Mouse (Mus musculus) hindbrain, embryonic 15.5 days (tissue): ENCODE results near the gene Prrc2a. TPM values are rescaled to one million over a fixed set of nuclear protein-coding genes. Genes with fewer than 3 reads are reported as not detected.
A peak's percentile ranks its signal among the peaks of the same experiment; 100 is the strongest.

Experiments used
- ATAC-seq: fragments of 200-750 bp; cut with Nextera tagmentation; 2 replicates; pipeline ENCODE4 v1.8.0; 2017; ENCODE audit warnings: low read depth, moderate number of reproducible peaks, moderate TSS enrichment; ENCODE audit not compliant: low FRiP score
- H3K27ac ChIP-seq: fragments of 300-500 bp; sonication (generic); replicated peaks from 2 replicates; pipeline ENCODE4 v1.5.1; 2015; ENCODE audit warnings: mild to moderate bottlenecking, inconsistent platforms
- H3K27me3 ChIP-seq: fragments of 300-500 bp; sonication (generic); 2 replicates; pipeline ENCODE4 v1.6.1; 2015; ENCODE audit warnings: control low read depth, inconsistent platforms
- H3K36me3 ChIP-seq: fragments of 300-500 bp; sonication (generic); 2 replicates; pipeline ENCODE4 v1.6.1; 2015; ENCODE audit warnings: control low read depth, inconsistent platforms
- H3K4me1 ChIP-seq: fragments of 300-500 bp; sonication (generic); replicated peaks from 2 replicates; pipeline ENCODE4 v1.6.1; 2015; ENCODE audit warnings: control low read depth, inconsistent platforms
- H3K4me2 ChIP-seq: fragments of 300-500 bp; sonication (generic); 2 replicates; pipeline ENCODE4 v1.6.1; 2015; ENCODE audit warnings: moderate library complexity, mild to moderate bottlenecking, inconsistent platforms
- H3K4me3 ChIP-seq: fragments of 300-500 bp; sonication (generic); 2 replicates; pipeline ENCODE4 v1.5.1; 2015; ENCODE audit warnings: mild to moderate bottlenecking, inconsistent platforms
- H3K9ac ChIP-seq: fragments of 300-500 bp; sonication (generic); 2 replicates; pipeline ENCODE4 v1.6.1; 2015; ENCODE audit warnings: inconsistent platforms
- H3K9me3 ChIP-seq: fragments of 300-500 bp; sonication (generic); 2 replicates; pipeline ENCODE4 v1.6.1; 2016; ENCODE audit warnings: control low read depth, inconsistent platforms
- WGBS: fragments of 180-500 bp; shearing (Covaris S2); methylation state at CpG from one replicate; pipeline ENCODE4 v1.1.7; 2015; 5-methylcytosine and 5-hydroxymethylcytosine counted together
- polyA plus RNA-seq: library from polyadenylated mRNA; unstranded; fragments of >200 nt; fragmentation: Nextera tagmentation; extraction: Ambion mirVana; gene quantifications from 2 replicates; pipeline ENCODE4 v1.2.1, GENCODE M21; 2015

Prrc2a gene
- polyA plus RNA-seq, 1 experiment from 2014 or later = 175 TPM

DNA sequence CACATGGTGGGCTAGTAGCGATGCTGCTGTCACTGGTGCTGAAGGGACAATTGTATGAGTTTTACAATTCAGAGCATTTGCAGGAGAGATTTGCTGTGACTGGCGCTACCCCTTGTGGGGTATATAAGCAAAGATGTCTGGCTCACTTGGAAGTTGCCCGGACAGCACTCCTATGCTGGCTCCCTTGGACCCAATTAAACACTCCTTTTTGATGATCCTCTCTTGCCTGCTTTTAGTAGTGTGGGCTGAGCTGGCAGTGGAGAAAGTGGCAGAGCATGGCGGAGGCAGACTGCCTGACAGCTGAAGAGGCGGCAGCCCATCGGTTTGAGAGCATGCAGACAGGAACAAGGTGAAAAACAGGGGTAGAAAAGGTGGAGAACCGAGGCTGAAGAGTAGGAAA is 3.1 kb upstream of the Prrc2a start:
- Histone ChIP-seq H3K9me3 (no peaks in the 10 kb centered on the region), H3K4me3 (no peak overlapping the region), H3K27ac (no peak overlapping the region), H3K4me1 (peaks cover 22% of the 10 kb centered on the region), H3K9ac (no peak overlapping the region), H3K36me3 (no peaks in the 10 kb centered on the region), H3K27me3 (no peaks in the 10 kb centered on the region), H3K4me2 (no peak overlapping the region)
- no peak for ATAC-seq
- WGBS = 87% methylated on average over 7 of the region's 7 CpGs

DNA sequence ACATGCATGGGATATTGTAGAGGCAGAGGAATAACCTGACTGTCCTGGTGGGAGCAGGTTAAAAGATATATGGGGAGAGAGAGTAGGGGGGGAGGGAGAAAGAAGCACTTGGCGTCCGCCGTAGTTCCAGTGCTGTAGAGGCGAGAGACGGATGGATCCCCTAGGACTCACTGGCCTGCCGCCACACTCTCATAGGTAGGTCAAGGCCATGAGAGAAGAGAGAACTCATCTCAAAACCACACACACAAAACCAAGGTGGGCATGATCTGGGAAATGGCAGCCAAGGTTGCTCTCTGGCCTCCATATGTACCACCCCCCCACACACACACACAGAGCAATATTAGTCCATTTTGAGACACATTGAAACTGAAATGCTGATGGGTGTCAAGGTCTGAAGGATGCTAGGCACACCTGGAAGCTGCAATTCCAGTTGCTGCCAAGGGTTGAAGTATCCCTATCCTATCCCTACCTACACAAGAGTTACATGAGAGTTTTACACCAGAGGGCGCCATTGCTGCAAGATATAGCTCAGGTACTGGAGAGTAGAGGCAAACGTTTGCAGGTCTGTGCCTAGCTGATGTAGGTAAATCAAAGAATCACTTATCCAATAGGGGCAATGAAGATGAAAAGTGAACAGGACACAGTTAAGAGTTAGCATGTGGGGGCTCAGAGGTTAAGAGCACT is 1.8 kb upstream of the Prrc2a start:
- Histone ChIP-seq H3K9ac (peak overlapping the region; percentile 44; the same call in 1 of the 2 replicates), H3K9me3 (no peaks in the 10 kb centered on the region), H3K27ac (peak overlapping the region; percentile 99), H3K4me3 (peak overlapping the region; percentile 96; the same call in 1 of the 2 replicates), H3K4me1 (peaks cover 35% of the 10 kb centered on the region), H3K36me3 (peaks cover 7% of the 10 kb centered on the region), H3K4me2 (peak overlapping the region; percentile 95), H3K27me3 (no peaks in the 10 kb centered on the region)
- WGBS = 58% methylated on average over 8 of the region's 8 CpGs
- ATAC-seq = no peak

DNA sequence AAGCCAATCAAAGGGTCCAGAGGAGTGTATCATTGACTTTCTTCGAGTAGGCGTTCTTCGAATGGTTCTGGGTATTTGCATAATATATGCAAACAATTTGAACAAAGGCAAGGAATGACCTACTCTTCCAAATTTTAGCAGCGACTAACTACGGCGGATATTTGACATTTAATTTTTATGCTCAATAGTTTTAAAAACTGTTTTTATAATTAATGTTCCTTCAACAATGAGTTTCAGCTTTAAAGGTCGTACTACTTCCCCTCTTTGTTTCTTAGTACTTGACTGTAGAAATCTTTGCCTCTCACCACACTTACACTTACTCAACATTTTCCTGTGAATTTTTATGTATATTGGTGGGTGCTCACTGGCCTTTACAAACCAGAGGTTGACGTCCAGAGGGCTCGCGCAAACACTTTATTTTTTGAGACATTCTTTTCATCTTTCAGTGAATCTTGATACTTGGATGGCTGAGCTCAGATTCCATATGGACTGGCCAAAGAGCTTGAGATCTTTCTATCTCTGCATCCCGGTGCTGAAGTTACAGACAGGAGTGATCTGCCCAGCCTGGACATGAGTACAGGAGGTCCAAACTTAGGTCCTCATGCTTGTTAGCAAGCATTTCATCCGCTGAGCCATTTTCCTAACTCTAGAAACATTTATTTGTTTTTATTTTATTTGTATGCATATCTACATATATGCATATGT is 906 bp upstream of the Prrc2a start:
- 24% methylated on average over 12 of the region's 12 CpGs for WGBS

DNA sequence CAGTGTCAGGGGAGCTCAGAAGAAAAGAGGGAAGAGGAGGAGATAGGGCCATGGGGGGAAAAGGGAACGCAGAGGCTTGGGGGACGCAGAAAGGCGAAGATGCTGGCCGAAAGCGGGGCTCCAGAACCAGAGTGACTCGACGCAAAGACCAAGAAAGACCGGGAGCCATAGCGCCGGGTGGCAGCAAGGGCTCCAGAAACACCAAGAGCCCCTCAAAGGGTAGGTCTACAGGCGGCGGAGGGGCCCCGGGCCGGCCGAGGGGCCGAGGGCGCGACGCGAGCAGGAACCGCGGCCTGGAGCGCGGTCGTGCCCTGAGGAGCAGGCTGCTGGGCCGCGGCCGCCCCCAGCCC is 504 bp downstream of the Prrc2a start:
- peak overlapping the region; percentile 95 for H3K4me2 ChIP-seq
- peak overlapping the region; percentile 96 for H3K4me3 ChIP-seq
- no peak for ATAC-seq
- H3K4me1 ChIP-seq = peaks cover 39% of the 10 kb centered on the region
- no peaks in the 10 kb centered on the region for H3K27me3 ChIP-seq
- H3K9me3 ChIP-seq = no peaks in the 10 kb centered on the region
- peaks cover 30% of the 10 kb centered on the region for H3K36me3 ChIP-seq
- under 1% methylated on average over 24 of the region's 28 CpGs for WGBS
- peak overlapping the region; percentile 100 for H3K9ac ChIP-seq
- H3K27ac ChIP-seq = peak overlapping the region; percentile 99

More for the DNA sequence above, 906 bp upstream of the Prrc2a start:
- no peaks in the 10 kb centered on the region for H3K27me3 ChIP-seq
- no peaks in the 10 kb centered on the region for H3K9me3 ChIP-seq
- H3K27ac ChIP-seq = peak overlapping the region; percentile 99
- ATAC-seq = no peak
- peaks cover 16% of the 10 kb centered on the region for H3K36me3 ChIP-seq
- peaks cover 39% of the 10 kb centered on the region for H3K4me1 ChIP-seq
- H3K9ac ChIP-seq = peak overlapping the region; percentile 44
- H3K4me2 ChIP-seq = peak overlapping the region; percentile 95
- peak overlapping the region; percentile 96 for H3K4me3 ChIP-seq

DNA sequence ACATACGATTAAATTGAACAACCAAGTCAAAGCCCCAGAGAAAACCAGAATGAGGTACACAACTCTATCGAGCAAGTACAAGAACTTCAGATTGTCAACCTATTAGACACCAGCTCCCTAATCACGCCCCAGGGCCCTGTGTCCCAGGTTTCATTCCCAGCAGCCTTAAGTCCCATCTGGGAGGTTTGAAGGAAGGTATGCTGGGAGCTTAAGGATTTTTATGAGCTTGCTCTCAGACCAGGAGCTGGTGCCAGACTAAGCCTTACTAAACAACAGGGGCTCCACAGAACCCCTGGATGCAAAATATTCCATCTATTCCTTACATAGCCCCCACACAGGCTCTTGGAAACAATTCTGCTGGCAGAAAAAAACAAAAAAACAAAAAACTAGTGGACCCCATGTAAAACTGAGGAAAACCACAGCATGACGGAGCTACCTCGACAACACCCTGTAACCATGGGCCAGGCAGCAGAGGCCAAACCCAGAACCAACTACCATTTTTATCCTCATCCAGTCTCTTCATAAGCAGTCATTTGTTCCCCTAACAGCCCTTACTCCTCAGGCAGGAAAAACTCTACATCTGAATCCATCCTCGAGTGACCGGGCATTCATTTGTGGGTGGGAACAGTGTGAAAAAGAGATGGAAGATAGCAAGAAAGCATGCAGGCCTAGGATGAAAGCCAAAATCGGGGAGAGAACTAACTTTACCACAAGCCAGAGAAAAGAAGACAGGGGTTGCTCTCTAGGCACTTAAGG is 1.2 kb downstream of the Prrc2a start:
- Histone ChIP-seq H3K27ac (peak overlapping the region; percentile 99), H3K36me3 (peaks cover 37% of the 10 kb centered on the region), H3K9ac (peak overlapping the region; percentile 100), H3K4me2 (peak overlapping the region; percentile 95), H3K4me3 (peak overlapping the region; percentile 96), H3K4me1 (peaks cover 39% of the 10 kb centered on the region), H3K27me3 (no peaks in the 10 kb centered on the region), H3K9me3 (no peaks in the 10 kb centered on the region)
- 8% methylated on average over 8 of the region's 8 CpGs for WGBS
- no peak for ATAC-seq

DNA sequence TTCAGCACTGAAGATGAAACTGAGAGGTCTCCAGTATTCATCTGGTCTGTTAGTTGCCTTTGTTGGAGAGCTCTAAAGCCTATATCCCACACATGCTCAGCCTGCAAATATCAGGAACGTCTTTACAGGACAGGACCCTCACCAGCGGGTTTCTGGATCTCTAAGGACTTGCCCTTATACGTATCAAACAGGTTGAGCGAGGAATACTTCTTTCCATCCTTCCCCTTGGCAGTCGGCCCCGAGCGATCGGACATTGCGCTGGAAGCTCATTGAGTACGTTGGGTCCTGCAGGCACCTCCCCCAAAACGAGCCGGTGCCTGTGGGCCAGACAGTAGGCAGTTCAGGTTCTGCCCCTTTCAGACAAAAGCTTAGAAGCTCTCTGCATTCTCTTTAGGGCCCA is 2.0 kb downstream of the Prrc2a start:
- 38% methylated on average over 12 of the region's 12 CpGs for WGBS
- H3K9me3 ChIP-seq = no peaks in the 10 kb centered on the region
- peak overlapping the region; percentile 96 for H3K4me3 ChIP-seq
- H3K27me3 ChIP-seq = no peaks in the 10 kb centered on the region
- H3K4me2 ChIP-seq = peak overlapping the region; percentile 95
- peaks cover 39% of the 10 kb centered on the region for H3K4me1 ChIP-seq
- ATAC-seq = no peak
- H3K36me3 ChIP-seq = peaks cover 44% of the 10 kb centered on the region
- peak overlapping the region; percentile 100 for H3K9ac ChIP-seq
- H3K27ac ChIP-seq = no peak overlapping the region; the same call in 1 of the 2 replicates

DNA sequence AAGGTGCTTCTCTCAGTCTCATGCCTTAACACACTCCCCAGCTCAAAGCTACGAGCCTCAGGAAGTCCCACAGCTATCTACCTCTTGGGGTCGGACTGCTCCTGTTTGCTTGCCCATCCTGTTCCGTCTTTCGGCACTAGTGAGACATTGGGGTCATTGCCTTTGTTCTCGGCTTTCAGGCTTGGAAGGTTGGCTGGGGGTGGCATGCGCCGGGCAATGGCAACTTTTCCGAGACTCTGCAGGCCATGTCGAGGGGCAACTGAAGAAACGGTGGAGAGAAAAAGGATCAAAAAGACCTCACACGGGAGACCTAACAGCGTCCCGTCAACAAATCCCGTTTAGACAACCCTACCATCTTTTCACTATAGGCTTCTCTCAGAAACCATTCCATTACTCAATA is 2.6 kb downstream of the Prrc2a start:
- peak overlapping the region; percentile 96 for H3K4me3 ChIP-seq
- WGBS = 76% methylated on average over 14 of the region's 14 CpGs
- H3K9ac ChIP-seq = 0 out of 2 replicates have a peak overlapping the region, but pooled peaks have one; percentile 100
- ATAC-seq = no peak
- no peaks in the 10 kb centered on the region for H3K9me3 ChIP-seq
- peak overlapping the region; percentile 95 for H3K4me2 ChIP-seq
- H3K36me3 ChIP-seq = peaks cover 51% of the 10 kb centered on the region
- peaks cover 39% of the 10 kb centered on the region for H3K4me1 ChIP-seq
- no peak overlapping the region for H3K27ac ChIP-seq
- H3K27me3 ChIP-seq = no peaks in the 10 kb centered on the region

DNA sequence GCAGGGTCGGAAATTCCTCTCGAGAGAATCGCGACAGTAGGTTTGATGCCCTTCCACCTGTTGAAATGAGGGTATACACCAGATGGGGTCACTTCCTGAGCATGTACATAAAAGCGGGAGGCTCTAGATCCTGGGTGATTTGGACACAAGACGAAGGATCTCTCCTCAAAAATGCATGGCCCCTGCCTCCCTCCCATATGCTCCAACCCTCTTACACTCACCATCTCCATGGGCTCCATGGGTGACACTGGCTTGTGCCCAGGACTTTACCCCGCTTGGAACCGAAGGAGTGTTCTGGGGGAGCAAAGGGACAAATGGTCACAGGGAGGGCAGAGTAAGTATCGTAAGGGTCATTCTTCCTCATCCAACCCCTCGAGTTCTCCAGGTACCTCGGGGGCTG is 3.3 kb downstream of the Prrc2a start:
- H3K4me2 ChIP-seq = no peak overlapping the region
- H3K27me3 ChIP-seq = no peaks in the 10 kb centered on the region
- ATAC-seq = no peak
- no peak overlapping the region for H3K9ac ChIP-seq
- peaks cover 33% of the 10 kb centered on the region for H3K4me1 ChIP-seq
- no peaks in the 10 kb centered on the region for H3K9me3 ChIP-seq
- peaks cover 58% of the 10 kb centered on the region for H3K36me3 ChIP-seq
- no peak overlapping the region for H3K27ac ChIP-seq
- peak overlapping the region; percentile 96; the same call in 1 of the 2 replicates for H3K4me3 ChIP-seq
- WGBS = 83% methylated on average over 11 of the region's 11 CpGs

DNA sequence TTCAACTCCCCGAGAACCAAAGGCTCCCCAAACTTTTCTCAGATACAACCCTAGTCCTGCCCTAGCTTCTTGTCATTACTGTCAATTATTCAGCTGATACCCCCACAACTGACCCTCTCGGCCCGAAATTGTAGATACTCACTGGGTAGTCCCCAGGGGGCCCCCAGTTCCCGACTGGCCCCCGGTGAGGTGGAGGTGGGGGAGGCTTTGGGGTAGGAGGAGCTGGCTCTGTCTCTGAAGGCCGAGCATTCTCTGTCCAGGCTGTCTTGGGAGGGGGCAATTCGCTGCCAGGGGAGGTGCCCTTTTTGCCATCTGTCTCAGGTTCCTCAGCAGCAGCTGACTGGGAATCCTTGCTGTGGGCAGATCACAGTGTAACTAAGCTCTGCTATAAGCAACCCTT is 5.1 kb downstream of the Prrc2a start:
- Histone ChIP-seq H3K4me3 (no peak overlapping the region), H3K4me1 (peaks cover 24% of the 10 kb centered on the region), H3K27me3 (no peaks in the 10 kb centered on the region), H3K9me3 (no peaks in the 10 kb centered on the region), H3K9ac (no peak overlapping the region), H3K27ac (no peak overlapping the region), H3K4me2 (no peak overlapping the region), H3K36me3 (peaks cover 75% of the 10 kb centered on the region)
- ATAC-seq = no peak
- 88% methylated on average over 7 of the region's 7 CpGs for WGBS

DNA sequence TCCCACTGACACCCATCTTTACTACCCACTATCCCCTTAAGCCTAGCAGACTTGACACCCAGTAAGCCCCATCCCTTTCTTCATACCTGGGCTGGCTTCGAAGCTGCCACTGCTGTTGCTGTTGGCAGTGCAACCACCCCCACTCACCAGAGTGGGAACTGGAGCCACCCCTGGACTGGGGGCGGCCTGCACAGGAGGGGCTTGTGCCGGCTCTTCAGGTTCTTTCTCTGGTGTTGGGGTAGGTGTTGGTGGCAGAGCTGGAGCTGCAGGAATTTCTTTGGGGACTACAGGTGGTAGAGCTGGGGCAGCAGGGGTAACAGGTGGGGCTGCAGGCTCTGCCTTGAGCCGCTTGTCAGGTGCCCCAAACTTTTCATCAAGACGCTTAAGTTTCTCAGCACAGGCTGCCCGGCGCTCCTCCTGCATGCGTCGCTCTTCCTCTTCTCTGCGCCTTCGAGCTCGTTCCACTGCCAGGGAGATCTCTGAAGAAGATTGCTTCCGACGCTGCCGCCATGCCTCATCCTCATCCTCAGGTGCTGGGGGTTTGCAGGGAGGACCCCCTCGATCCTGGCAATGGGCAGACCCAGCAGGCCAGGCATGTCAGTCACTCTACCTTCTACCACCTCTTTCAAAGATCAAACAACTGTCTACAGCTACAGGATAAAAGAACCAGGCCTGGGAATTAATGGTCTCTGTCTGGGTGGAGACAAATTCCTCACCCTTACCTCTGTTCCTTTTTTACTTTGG is 5.7 kb downstream of the Prrc2a start:
- Histone ChIP-seq H3K9ac (no peak overlapping the region), H3K4me3 (no peak overlapping the region), H3K4me2 (no peak overlapping the region), H3K9me3 (no peaks in the 10 kb centered on the region), H3K4me1 (peaks cover 24% of the 10 kb centered on the region), H3K36me3 (peaks cover 82% of the 10 kb centered on the region), H3K27ac (no peak overlapping the region), H3K27me3 (no peaks in the 10 kb centered on the region)
- 92% methylated on average over 16 of the region's 16 CpGs for WGBS
- ATAC-seq = no peak

DNA sequence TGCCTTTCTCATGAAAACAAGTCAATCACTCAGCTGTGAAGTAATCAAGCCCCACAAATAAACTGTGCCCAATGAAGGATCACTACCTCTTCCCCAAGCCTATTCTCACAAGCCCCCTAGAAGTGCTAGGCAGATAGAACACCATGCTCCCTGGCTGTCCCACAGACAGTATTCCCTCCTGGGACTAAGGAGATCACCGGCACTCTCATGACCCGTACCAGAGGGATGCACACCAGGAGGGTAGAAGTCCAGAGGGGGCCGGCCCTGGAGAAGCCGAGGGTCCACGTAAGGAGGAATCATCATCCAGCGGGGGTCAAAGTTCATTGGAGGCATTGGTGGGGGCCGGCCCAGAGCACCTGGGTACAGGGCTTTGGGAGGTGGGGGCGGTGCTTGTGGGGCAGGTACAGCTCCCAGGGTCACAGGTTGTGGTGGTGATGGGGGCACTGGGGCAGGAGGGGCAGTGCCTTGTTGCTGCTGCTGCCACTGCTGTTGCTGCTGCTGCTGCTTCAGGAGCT is 7.0 kb downstream of the Prrc2a start:
- Histone ChIP-seq H3K9ac (no peak overlapping the region), H3K27ac (no peak overlapping the region), H3K4me1 (peaks cover 16% of the 10 kb centered on the region), H3K4me2 (no peak overlapping the region), H3K36me3 (peaks cover 95% of the 10 kb centered on the region), H3K27me3 (no peaks in the 10 kb centered on the region), H3K9me3 (no peaks in the 10 kb centered on the region), H3K4me3 (no peak overlapping the region)
- WGBS = 93% methylated on average over 8 of the region's 8 CpGs
- ATAC-seq = no peak
